Mouse (Mus musculus) limb, embryonic 13.5 days (tissue): Measurements from ENCODE around the gene Akap13. TPM values are rescaled to one million over a fixed set of nuclear protein-coding genes. Genes with fewer than 3 reads are reported as not detected.
A peak's percentile ranks its signal among the peaks of the same experiment; 100 is the strongest.
"Not testable (repeated sequence)": the region's sequence is repeated elsewhere in the genome, so short reads cannot be mapped to it uniquely, and the experiment has no call there.

Experiments
- ATAC-seq: fragments of 200-750 bp; cut with Nextera tagmentation; 2 replicates; pipeline ENCODE4 v1.8.0; 2017; ENCODE audit warnings: low read depth, moderate number of reproducible peaks, moderate TSS enrichment; ENCODE audit not compliant: low FRiP score
- H3K27ac ChIP-seq: fragments of 300-500 bp; sonication (generic); 2 replicates; pipeline ENCODE4 v1.5.1; 2015; ENCODE audit warnings: inconsistent platforms, mild to moderate bottlenecking, moderate library complexity
- H3K27me3 ChIP-seq: fragments of 300-500 bp; sonication (generic); 2 replicates; pipeline ENCODE4 v1.6.1; 2015; ENCODE audit warnings: mild to moderate bottlenecking, inconsistent platforms
- H3K36me3 ChIP-seq: fragments of 300-500 bp; sonication (generic); 2 replicates; pipeline ENCODE4 v1.6.1; 2015; ENCODE audit warnings: inconsistent platforms, mild to moderate bottlenecking, moderate library complexity
- H3K4me1 ChIP-seq: fragments of 300-500 bp; sonication (generic); 2 replicates; pipeline ENCODE4 v1.6.1; 2015; ENCODE audit warnings: inconsistent platforms
- H3K4me2 ChIP-seq: fragments of 300-500 bp; sonication (generic); replicated peaks from 2 replicates; pipeline ENCODE4 v1.6.1; 2015; ENCODE audit warnings: inconsistent platforms, mild to moderate bottlenecking, moderate library complexity
- H3K4me3 ChIP-seq: fragments of 300-500 bp; sonication (generic); 2 replicates; pipeline ENCODE4 v1.5.1; 2015; ENCODE audit warnings: moderate library complexity, mild to moderate bottlenecking, inconsistent platforms
- H3K9ac ChIP-seq: fragments of 300-500 bp; sonication (generic); 2 replicates; pipeline ENCODE4 v1.6.1; 2015; ENCODE audit warnings: mild to moderate bottlenecking, inconsistent platforms
- H3K9me3 ChIP-seq: fragments of 300-500 bp; sonication (generic); 2 replicates; pipeline ENCODE4 v1.6.1; 2016; ENCODE audit warnings: inconsistent platforms
- WGBS: fragments of 180-500 bp; shearing (Covaris S2); methylation state at CpG from one replicate; pipeline ENCODE4 v1.1.7; 2015; 5-methylcytosine and 5-hydroxymethylcytosine counted together
- polyA plus RNA-seq: library from polyadenylated mRNA; unstranded; fragments of >200 nt; fragmentation: Nextera tagmentation; extraction: Ambion mirVana; gene quantifications from 2 replicates; pipeline ENCODE4 v1.2.1, GENCODE M21; 2015

Akap13 gene
- polyA plus RNA-seq, 1 experiment from 2014 or later, result 39.6 TPM

DNA sequence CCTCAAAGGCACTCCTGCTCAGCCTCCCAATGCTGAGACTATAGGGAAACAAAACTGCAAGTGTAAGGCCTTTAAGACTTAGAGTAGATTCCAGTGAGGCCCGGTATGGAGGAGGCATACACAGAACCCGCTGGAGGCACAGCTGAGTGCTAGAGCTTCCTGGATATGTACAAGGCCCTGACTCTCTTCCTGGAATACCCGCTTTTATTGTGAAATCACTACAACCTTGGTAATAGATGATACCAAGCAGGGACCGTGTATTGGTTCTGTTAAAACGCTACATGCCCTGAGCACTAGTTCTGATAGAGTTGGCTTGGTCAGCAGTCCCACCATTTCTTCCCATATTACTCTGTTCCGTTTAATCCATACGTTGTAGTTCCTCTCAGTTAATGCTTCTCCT, 274.3 kb downstream of the Akap13 start:
- Histone ChIP-seq H3K27ac (no peak overlapping the region), H3K36me3 (peaks cover 71% of the 10 kb centered on the region), H3K4me1 (peaks cover 20% of the 10 kb centered on the region), H3K9ac (no peak overlapping the region), H3K4me3 (no peak overlapping the region), H3K9me3 (no peaks in the 10 kb centered on the region), H3K4me2 (no peak overlapping the region), H3K27me3 (no peaks in the 10 kb centered on the region)
- WGBS, result 91% methylated on average over 7 of the region's 7 CpGs
- ATAC-seq, result no peak

DNA sequence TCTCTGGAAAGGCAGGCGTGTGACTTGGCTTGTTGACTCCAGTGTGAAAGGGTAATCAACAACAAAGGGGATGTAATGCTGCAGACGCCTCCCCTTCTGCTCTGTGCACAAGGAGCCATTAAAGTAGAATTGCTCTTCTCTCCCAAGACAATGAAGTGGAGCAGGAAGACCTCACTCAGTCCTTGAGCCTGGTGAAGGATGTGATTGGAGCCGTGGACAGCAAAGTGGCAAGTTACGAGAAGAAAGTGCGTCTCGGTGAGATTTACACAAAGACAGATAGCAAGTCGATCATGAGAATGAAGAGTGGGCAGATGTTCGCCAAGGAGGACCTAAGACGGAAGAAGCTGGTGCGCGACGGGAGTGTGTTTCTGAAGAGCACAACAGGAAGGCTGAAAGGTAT, 274.9 kb downstream of the Akap13 start:
- Histone ChIP-seq H3K9ac (no peak overlapping the region), H3K27me3 (no peaks in the 10 kb centered on the region), H3K36me3 (peaks cover 67% of the 10 kb centered on the region), H3K4me2 (no peak overlapping the region), H3K9me3 (no peaks in the 10 kb centered on the region), H3K27ac (no peak overlapping the region), H3K4me3 (no peak overlapping the region), H3K4me1 (peaks cover 20% of the 10 kb centered on the region)
- no peak for ATAC-seq
- 89% methylated on average over 12 of the region's 12 CpGs for WGBS

DNA sequence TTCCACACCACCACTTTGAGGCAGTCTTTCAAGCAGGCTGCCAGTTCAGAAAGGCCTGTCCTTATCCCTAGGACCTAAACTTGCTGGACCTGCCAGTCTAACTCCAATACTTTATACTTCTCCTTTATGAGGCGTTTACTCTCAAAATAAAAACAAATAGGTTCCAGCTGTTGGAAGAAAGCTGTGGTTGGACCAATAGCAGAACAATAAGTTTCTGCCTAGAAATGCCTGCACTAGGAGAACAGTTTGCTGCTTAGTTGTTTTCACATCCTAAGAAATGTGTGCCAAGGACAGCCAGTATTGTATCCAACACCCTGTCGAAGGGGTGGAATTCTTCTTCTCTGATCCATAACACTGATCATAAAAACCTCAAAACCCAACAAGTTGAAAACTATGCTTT, 276.6 kb downstream of the Akap13 start:
- H3K27me3 ChIP-seq, result no peaks in the 10 kb centered on the region
- peak; percentile 32; the same call in 1 of the 2 replicates for ATAC-seq
- H3K4me3 ChIP-seq, result no peak overlapping the region
- H3K27ac ChIP-seq, result peak overlapping the region; percentile 15; the same call in 1 of the 2 replicates
- no peak overlapping the region for H3K4me2 ChIP-seq
- no peak overlapping the region for H3K9ac ChIP-seq
- H3K4me1 ChIP-seq, result peaks cover 20% of the 10 kb centered on the region
- H3K36me3 ChIP-seq, result peaks cover 62% of the 10 kb centered on the region
- no peaks in the 10 kb centered on the region for H3K9me3 ChIP-seq
- WGBS, result 34% methylated on average over 2 of the region's 2 CpGs

GRCm38 (mm10) chr7:75733166-75733565, 277.8 kb downstream of the Akap13 start:
- 82% methylated on average over 2 of the region's 2 CpGs for WGBS
- no peak for ATAC-seq

GRCm38 (mm10) chr7:75739075-75739725, 283.9 kb downstream of the Akap13 start:
- no peak overlapping the region for H3K9ac ChIP-seq
- WGBS, result 50% methylated on average over 10 of the region's 10 CpGs

More at GRCm38 (mm10) chr7:75733166-75733565, 277.8 kb downstream of the Akap13 start:
- H3K36me3 ChIP-seq, result peaks cover 65% of the 10 kb centered on the region
- H3K4me2 ChIP-seq, result no peak overlapping the region
- H3K9me3 ChIP-seq, result no peaks in the 10 kb centered on the region
- no peak overlapping the region for H3K4me3 ChIP-seq
- H3K9ac ChIP-seq, result no peak overlapping the region
- peaks cover 20% of the 10 kb centered on the region for H3K4me1 ChIP-seq
- H3K27me3 ChIP-seq, result no peaks in the 10 kb centered on the region
- H3K27ac ChIP-seq, result no peak overlapping the region

GRCm38 (mm10) chr7:75744528-75744927, 289.2 kb downstream of the Akap13 start:
- Histone ChIP-seq H3K27me3 (no peaks in the 10 kb centered on the region), H3K4me3 (no peak overlapping the region), H3K36me3 (peaks cover 80% of the 10 kb centered on the region), H3K4me1 (no peaks in the 10 kb centered on the region), H3K27ac (no peak overlapping the region), H3K4me2 (no peak overlapping the region), H3K9ac (no peak overlapping the region), H3K9me3 (no peaks in the 10 kb centered on the region)
- ATAC-seq, result no peak
- 60% methylated on average over 2 of the region's 2 CpGs for WGBS

More at GRCm38 (mm10) chr7:75739075-75739725, 283.9 kb downstream of the Akap13 start:
- Histone ChIP-seq H3K36me3 (peaks cover 64% of the 10 kb centered on the region), H3K9me3 (no peaks in the 10 kb centered on the region), H3K4me1 (no peaks in the 10 kb centered on the region), H3K27me3 (no peaks in the 10 kb centered on the region), H3K27ac (no peak overlapping the region), H3K4me3 (no peak overlapping the region), H3K4me2 (no peak overlapping the region)
- peak; percentile 81 for ATAC-seq

DNA sequence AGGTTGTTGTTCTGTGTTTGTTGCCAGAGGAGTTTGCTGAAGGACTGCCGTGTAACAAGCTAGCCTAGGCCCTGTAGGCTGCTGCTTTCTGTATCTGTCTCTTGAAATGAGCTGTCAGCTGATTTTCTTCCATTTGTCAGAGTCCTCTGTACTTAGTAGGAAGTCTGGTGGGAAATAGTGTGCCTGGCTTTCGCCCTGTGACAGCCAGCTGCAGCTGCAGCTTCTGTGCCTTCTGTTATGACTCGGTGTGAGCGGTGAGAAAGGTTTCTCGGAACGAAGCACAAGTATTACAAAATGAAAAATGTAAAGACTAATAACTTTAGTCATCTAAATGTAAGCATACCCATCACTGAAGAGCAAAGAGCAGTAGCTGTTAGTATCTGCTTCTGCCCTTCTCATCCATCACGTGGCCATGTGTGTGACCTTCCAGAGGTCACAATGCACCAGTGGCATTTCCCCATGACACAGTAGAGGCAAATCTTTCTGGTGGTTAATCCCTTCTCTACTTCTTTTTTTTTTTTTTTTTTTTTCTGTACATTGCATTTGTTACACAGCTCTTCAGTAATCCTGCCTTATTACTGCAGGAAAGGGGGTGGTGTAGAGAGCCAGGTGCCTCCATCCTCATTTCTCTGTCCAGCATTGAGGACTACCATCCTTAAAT, 289.8 kb downstream of the Akap13 start:
- Histone ChIP-seq H3K9ac (no peak overlapping the region), H3K4me2 (no peak overlapping the region), H3K36me3 (peaks cover 80% of the 10 kb centered on the region), H3K27ac (no peak overlapping the region), H3K4me3 (no peak overlapping the region), H3K27me3 (no peaks in the 10 kb centered on the region), H3K4me1 (no peaks in the 10 kb centered on the region), H3K9me3 (no peaks in the 10 kb centered on the region)
- ATAC-seq, result no peak
- WGBS, result 73% methylated on average over 7 of the region's 7 CpGs

DNA sequence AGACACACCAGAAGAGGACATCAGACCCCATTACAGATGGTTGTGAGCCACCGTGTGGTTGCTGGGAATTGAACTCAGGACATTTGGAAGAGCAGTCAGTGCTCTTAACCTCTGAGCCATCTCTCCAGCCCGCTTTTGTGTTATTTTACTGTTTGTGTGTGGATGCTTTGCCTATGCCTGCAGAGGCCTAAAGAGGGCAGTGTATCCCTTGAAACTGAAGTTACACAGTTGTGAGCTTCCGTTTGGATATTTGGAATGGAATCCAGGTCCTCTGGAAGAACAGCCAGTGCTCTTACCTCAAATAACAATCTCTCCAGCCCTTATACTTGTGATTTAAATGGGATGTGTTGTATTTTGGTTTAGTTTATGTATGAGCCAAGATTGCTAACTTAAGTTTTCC, 290.6 kb downstream of the Akap13 start:
- H3K9me3 ChIP-seq, H3K27ac ChIP-seq, H3K9ac ChIP-seq, H3K4me2 ChIP-seq, H3K27me3 ChIP-seq, ATAC-seq, H3K4me3 ChIP-seq, H3K4me1 ChIP-seq: not testable (repeated sequence)
- H3K36me3 ChIP-seq, result peaks cover 83% of the 10 kb centered on the region
- WGBS, result 61% methylated on average over 3 of the region's 3 CpGs

GRCm38 (mm10) chr7:75750581-75750980, 295.2 kb downstream of the Akap13 start:
- WGBS, result 92% methylated on average over 9 of the region's 9 CpGs
- H3K4me2 ChIP-seq, result no peak overlapping the region
- H3K27ac ChIP-seq, result no peak overlapping the region
- H3K4me3 ChIP-seq, result no peak overlapping the region
- ATAC-seq, result no peak
- H3K9ac ChIP-seq, result no peak overlapping the region
- H3K9me3 ChIP-seq, result no peaks in the 10 kb centered on the region
- no peaks in the 10 kb centered on the region for H3K27me3 ChIP-seq
- H3K36me3 ChIP-seq, result peaks cover 84% of the 10 kb centered on the region
- H3K4me1 ChIP-seq, result no peaks in the 10 kb centered on the region

DNA sequence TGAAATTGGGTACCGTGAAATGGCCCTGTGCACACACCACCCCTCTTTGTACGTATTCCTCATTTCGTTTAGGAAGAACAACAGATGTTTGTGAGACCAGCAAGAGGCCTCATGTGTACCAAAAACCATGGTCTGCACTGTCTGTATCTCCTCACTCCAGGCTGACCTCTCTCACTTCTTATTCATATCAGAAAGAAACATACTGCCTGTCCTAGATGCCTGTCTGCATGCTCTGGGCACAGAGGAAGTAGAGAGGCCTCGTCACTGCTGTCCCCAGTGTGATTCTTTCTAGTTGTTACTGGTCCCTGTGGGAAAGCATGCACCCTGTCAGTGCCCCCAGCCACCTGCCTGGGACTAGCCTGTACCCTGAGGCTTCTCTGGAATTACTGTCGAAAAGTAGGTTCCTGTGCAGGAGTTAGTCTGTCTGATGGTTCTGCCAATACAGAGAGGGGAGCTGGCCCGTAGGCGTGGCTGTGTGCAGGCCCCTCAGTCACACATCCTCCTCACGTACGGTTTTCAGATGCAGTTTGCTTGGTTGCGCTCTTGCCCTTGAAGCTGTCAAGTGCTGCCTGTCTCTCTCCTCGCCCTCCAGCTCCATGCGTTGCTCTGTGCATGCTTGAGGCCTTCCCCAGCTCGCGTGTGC, 295.9 kb downstream of the Akap13 start:
- no peaks in the 10 kb centered on the region; the same call in 1 of the 2 replicates for H3K9me3 ChIP-seq
- no peaks in the 10 kb centered on the region for H3K4me1 ChIP-seq
- no peak overlapping the region for H3K27ac ChIP-seq
- H3K4me3 ChIP-seq, result no peak overlapping the region
- H3K27me3 ChIP-seq, result no peaks in the 10 kb centered on the region
- ATAC-seq, result no peak
- peaks cover 87% of the 10 kb centered on the region for H3K36me3 ChIP-seq
- H3K9ac ChIP-seq, result no peak overlapping the region
- H3K4me2 ChIP-seq, result no peak overlapping the region
- WGBS, result 84% methylated on average over 14 of the region's 14 CpGs

- H3K4me2 ChIP-seq, result no peak overlapping the region
- WGBS, result 68% methylated on average over 22 of the region's 22 CpGs
- H3K27me3 ChIP-seq, result no peaks in the 10 kb centered on the region
- no peak overlapping the region for H3K4me3 ChIP-seq
- H3K27ac ChIP-seq, result no peak overlapping the region
- ATAC-seq, result no peak
- no peaks in the 10 kb centered on the region; the same call in 1 of the 2 replicates for H3K9me3 ChIP-seq
- H3K36me3 ChIP-seq, result peaks cover 76% of the 10 kb centered on the region
- no peak overlapping the region for H3K9ac ChIP-seq
- no peaks in the 10 kb centered on the region for H3K4me1 ChIP-seq
Measured at GRCm38 (mm10) chr7:75752442-75753191, 297.3 kb downstream of the Akap13 start.
